Mouse (Mus musculus) WW6 (cell line): ENCODE results near the gene Fchsd2.

Source experiments
- DNase-seq: peaks from one replicate; pipeline ENCODE4 v3.0.0-alpha.2; 2013; ENCODE audit warnings: low read depth, low spot score

The Fchsd2 gene

DNA sequence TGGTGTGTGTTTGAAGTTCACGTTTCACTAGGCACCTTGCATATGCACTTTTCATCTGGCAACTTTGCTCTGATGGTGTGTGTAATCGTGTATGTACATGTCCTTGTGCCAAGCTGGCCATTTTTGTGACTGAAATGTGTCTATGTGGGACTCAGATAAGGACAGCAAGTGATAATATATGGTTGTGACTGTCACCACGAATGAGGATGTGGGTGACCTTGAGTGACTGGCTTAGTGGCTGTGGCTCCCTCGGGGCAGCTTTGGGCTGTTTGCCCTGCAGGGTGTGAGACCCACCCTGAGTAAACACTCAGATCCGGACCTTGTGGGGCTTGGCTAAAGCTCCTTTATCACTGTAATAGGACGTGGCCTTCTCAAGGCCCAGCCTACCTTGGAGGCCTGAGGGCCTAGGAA, 223.9 kb downstream of the Fchsd2 start:
- DNase-seq, result no peak

- no peak for DNase-seq
Observed at GRCm38 (mm10) chr7:101317014-101317413, 224.4 kb downstream of the Fchsd2 start, which contains the start of gene Stard10. Stard10 (plus strand) TSS chr7:101317086.

DNA sequence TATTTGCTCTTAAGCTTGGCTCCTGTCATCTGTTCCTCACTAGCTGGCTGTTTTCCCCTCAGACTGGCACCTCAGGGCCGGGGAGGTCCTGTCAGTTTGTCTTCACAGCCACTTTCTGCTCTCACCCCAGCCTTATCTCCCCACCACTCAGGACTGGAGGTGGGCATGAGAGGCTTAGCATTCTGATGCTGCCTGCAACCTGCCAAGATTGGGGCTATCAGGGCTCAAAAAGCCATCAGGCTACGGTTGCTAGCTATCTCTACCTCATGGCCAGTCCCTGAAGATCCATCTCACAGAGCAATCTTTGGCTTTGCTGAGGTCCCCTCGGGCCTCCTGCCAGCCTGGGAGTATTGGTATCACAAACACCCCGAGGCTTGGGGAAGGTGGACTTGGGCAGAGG, 226.2 kb downstream of the Fchsd2 start:
- no peak for DNase-seq

- DNase-seq, result no peak
Observed at GRCm38 (mm10) chr7:101319796-101320195, 227.1 kb downstream of the Fchsd2 start.

DNA sequence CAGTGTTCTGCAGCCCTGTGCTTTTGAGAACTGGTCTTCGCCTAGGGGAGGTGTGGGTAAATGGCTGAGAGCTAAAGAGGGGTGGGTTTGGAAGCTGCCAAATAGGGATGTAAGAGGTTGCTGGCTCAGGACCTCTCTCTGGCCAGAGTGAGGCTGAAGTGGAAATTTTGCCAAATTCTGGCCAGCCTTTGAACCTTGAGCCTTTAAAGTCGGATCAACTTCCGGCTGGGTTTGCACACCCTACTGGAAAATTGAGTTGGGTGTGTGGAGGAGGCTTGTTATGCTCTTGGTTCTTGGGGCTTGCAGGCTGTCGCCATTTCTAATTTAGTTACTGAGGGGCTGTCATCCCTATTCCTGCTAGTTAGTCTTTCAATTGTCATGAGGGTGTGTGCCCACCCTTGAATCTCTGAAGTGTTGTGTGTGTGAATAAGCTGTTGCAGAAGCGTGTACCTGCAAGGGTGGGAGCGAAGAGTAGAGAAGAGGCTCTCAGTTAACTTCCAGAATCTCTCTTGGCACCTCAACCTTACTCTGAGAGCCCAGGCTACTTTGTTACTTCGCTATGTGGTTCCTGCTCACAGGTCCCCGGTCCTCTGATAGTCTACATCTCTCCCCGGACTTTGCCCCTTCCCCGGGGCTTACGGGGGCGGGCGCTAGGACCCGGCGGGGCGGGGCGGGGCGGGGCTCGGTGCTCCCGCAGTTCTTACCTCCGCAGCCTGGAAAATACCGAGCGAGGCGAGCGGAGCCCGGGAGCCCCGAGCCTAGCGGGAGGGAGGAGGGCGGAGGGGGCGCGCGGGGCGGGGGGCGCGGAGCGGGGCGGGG, 227.9 kb downstream of the Fchsd2 start:
- DNase-seq, result no peak

DNA sequence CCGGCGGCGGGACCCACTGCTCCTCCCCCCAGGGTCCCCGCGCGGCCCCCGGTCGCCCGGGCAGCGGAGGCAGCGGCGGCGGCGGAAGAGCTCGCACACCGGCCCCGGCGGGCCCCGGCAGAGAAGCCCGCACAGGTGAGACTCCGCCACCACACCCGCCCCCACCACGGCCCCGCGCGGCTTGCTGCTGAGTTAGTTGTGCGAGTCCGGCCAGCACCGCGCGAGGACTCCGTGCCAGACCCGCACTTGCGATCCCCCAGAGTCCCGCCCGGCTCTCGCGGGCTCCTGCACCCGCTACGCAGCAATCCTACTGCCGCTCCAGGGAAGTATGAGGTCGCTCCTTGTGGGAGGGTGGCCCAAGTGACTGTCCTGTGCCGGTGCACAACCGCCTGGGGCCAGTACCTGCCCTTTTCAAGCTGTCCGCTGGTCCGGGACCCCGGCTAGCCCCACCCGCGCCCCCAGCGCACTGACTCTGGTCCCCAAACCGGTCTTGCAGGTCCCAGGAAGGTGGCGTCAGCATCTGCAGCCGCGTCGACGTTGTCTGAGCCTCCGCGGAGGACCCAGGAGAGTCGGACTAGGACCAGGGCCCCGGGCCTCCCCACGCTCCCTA, 228.7 kb downstream of the Fchsd2 start:
- DNase-seq, result no peak

DNA sequence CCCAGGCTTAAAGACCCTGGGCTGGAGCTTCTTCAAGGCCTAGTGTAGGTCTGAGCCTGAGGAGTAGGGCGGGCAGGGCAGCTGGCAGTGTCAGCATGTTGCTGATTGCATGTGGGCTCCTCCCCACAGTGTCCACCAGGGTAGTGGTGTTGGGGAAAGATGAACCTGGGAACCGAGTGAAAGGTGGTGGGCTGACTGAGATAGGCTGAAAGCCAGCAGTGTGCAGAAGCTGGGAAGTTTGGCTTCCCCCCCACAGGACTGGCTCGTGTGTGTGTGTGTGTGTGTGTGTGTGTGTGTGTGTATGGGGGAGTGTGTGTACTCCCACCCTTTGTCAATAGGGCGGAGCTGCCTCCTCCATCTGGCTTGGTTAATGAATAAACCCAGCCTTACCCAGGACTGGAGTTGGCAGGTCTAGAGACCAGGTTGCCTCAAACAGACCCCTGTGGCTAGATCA, 230.5 kb downstream of the Fchsd2 start:
- DNase-seq, result no peak

DNA sequence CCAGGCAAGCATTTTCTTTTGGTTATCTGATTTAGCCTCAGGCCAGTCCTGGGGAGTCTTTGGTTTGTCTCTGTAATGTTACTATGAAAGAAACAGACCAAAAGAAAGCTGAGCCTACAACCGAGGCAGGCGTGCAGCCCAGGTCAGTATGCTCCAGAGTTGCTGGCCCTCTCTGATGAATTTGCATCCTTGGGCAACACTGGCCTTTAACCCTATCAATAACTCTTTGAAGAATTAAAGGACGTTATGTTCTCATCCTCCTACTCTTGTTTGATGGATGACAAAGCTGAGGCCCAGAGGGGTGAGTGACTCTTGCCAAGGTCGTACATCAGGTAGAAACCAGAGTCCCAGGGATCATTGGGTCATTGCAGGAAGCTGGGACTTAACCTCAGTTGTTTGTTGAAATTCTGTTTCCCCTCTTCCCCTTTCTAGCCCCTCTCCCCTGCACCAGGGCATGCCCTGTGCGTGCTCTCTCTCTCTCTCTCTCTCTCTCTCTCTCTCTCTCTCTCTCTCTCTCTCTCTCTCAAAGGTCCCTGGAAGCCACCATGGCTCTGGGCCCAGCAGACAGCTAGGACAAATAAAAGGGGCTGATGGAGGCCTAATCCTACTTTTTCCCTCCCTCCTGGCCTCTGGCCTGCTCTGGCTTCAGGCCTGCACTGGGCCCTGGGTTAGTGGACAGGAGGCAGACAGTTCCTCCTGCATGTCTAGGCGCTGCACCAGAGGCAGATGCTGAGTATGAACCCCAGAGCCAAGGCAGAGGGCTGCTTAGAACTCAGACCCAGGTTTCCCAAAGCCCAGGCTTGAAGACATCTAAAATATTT, 231.7 kb downstream of the Fchsd2 start:
- no peak for DNase-seq

DNA sequence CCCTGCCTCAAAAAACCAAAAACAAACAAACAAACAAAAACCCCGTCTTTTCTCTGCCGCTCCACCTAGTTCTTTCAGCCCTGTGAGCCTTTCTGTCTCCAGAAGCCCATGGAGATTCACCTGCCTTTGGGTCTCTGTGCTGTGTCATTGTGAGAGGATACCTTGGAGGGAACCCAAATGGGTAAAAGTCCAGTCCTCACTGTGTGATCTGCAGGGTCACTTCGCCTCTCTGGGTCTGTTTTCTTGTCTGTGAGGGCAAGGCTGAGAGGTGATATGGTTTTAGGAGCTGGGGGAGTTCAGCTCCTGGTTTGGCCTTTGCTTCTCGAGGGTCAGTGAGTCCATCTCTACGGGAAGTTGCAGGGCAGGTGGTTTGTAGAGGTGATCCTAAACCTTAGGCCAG, 233.3 kb downstream of the Fchsd2 start:
- DNase-seq, result no peak

DNA sequence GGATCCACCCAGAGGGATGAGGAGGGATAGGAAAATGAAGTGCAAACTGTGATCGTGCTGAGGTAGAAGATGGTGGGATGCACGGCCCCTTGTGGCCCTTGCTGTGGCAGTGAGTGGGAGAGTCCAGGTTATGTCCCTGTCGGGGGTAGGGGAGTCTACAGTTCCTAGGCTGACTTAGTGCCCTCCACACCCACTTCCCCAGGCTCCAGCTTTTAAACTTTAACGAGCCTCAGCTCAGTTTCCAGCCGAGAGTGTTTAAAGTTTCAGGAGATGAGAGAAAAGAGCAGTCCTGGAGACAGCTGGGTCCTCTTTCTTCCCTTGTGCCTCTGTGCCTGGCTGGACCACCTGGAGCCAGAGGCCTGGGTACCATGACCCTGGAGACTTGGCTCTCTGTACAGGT, 234.6 kb downstream of the Fchsd2 start:
- DNase-seq, result no peak

GRCm38 (mm10) chr7:101327786-101328185, 235.1 kb downstream of the Fchsd2 start:
- DNase-seq, result no peak

GRCm38 (mm10) chr7:101328621-101329158, 236.0 kb downstream of the Fchsd2 start:
- no peak for DNase-seq

- no peak for DNase-seq
Observed at GRCm38 (mm10) chr7:101329606-101330005, 236.9 kb downstream of the Fchsd2 start.

- DNase-seq, result no peak
Observed at GRCm38 (mm10) chr7:101330074-101330840, 237.6 kb downstream of the Fchsd2 start.

- no peak for DNase-seq
Observed at GRCm38 (mm10) chr7:101330841-101331173, 238.1 kb downstream of the Fchsd2 start.

- DNase-seq, result no peak
Observed at GRCm38 (mm10) chr7:101332045-101332831, 239.6 kb downstream of the Fchsd2 start.
